Mouse (Mus musculus): ENCODE data around the gene Slc34a3.

DNA sequence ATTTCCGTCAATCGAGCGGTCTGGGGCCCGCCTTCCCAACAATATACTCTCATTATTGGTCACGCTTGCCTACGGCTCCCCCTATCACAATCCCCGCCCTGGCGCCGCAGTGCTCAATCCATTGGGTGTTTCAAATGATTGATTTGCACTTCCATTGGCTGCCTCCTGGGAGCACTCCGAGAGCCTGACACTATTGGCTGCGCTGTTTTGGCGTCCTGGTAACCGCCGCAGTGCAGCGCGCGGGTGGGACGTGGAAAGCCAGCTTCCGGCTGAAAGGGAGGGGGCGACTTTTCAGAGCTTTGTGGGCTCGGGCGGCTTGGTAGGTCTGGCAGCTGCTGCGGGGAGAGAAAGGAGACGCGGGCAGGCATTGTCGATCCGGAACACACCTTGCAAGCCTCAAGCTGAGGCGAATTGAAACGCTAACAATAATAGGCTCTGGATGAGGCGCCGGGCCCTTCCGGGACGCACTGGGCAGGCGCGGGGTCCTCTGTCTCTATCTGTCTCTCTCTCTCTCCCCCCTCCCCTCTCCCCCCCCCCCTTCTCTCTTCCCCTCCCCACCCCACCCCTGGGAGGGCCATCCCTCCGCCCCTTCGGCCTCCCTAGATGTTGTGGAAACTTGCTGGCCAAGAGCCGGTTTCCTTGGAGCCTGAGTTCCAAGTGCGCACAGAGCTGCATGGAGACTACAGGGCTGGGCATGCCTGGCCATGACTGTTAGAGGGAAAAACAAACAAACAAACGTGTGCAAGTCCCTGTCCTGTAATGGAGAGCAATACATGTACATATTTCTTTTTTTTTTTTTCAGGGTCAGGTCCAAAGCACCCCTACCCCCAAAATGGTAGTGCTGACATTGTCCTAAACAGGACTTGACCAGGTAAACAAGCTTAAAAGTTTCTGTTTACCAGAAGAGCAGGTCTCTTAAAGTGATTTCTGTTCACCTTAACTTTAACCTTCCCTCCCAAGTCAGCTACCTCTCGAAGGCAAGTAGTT lies 9.1 kb downstream of the Slc34a3 start:
- TF ChIP-seq EP300 (IDR thresholded peaks at IDR 0.05; ENCODE audit: low read length) (no peak), CTCF (conservative IDR thresholded peaks at IDR 0.05 in 1 of 2, IDR thresholded peaks at IDR 0.05 in 1 of 2; ENCODE audit: low read depth in 2 of 2, low read length in 2 of 2) (no peak), POLR2A (IDR thresholded peaks at IDR 0.05; ENCODE audit: low read depth, low read length) (no peak), USF2 (conservative IDR thresholded peaks at IDR 0.05; ENCODE audit: low read depth, low read length) (no peak), TCF12 (IDR thresholded peaks at IDR 0.05; ENCODE audit: low read depth, low read length) (no peak), MXI1 (IDR thresholded peaks at IDR 0.05; ENCODE audit: low read depth, low read length) (peak; percentile 24; the same call in 1 of the 2 replicates), ZNF384 (IDR thresholded peaks at IDR 0.05; ENCODE audit: low read depth, low read length) (peak; percentile 7; the same call in 1 of the 2 replicates), BHLHE40 (IDR thresholded peaks at IDR 0.05; ENCODE audit: low read depth, low read length) (no peak), CHD1 (IDR thresholded peaks at IDR 0.05; ENCODE audit: low read depth, low read length) (no peak), MYC (IDR thresholded peaks at IDR 0.05; ENCODE audit: low read depth, low read length) (no peak), JUN (IDR thresholded peaks at IDR 0.05; ENCODE audit: insufficient read depth, low read depth, low read length) (no peak), MAFK (IDR thresholded peaks at IDR 0.05; ENCODE audit: insufficient replicate concordance, low read length) (no peak), MEF2A (IDR thresholded peaks at IDR 0.05; ENCODE audit: borderline replicate concordance, low read depth, low read length) (no peak), HCFC1 (IDR thresholded peaks at IDR 0.05; ENCODE audit: low read depth, low read length) (peak; percentile 59)

Measured in CH12.LX (cell line).